Mouse (Mus musculus) spleen, adult 18-20 months (tissue): ENCODE measurements at regions not wholly inside any gene's neighbourhood (a gene's known extent, or its start where the extent isn't known, plus 50 kb on each side); places are given as distances from the start of the nearest gene placed in this dataset.

Source experiments
- DNase-seq, 2 experiments: peaks; one replicate each; pipeline ENCODE4 v3.0.0; 2022; ENCODE audit warnings: mixed read lengths in 2 of 2

GRCm38 (mm10) chr3:130935926-130936315, 174.3 kb upstream of the Lef1 start:
- no peak for DNase-seq

DNA sequence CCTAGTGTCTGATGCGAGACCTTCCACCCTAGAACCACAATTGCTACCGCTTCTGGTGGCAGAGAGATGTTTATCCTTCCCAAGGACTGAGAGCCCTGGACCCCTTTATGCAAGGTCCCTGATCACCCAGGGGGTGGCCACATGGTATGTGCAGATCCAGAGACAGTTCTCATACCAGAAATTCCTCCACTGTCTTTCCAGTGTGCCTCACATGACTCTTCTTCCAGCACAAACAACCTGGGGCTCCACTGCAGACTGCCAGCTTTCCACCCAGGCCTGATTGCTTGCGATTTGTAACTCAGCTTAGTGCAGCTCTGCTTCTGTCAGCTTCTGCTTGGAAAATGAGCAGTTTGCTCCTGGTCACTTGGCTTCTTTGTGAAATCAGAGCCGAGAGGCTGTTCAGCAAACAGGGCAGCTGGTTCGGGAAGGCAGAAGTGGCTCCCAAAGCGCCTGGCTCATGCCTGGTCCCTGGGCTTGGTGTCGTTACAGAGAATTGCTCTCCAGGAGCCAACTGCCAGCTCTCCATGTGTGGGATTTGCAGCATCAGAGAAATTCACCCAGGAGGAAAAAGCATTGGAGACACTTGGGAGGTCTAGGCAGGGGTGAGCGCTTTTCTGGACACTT, 174.9 kb upstream of the Lef1 start:
- DNase-seq, result no peak

GRCm38 (mm10) chr3:130932723-130933122, 177.5 kb upstream of the Lef1 start:
- DNase-seq, result no peak

DNA sequence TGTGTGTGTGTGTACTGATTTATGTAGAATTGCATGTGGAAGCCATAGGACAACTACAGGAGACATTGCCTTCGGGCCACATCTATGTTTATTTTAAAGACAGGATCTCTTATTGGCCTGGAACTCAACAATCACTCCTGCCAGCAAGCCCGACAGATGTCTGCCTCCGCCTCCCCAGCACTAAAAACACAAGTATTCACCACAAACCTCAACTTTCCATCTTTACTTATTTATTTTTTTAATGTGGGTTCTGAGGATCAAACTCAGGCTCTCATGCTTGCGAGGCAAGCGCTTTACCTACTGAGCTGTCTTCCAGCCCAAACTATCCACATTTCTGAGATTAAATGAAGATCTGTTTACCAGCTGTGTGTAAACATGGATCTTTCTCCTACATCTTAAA, 178.0 kb upstream of the Lef1 start:
- no peak for DNase-seq

GRCm38 (mm10) chr3:130925000-130925399, 185.3 kb upstream of the Lef1 start:
- no peak for DNase-seq

DNA sequence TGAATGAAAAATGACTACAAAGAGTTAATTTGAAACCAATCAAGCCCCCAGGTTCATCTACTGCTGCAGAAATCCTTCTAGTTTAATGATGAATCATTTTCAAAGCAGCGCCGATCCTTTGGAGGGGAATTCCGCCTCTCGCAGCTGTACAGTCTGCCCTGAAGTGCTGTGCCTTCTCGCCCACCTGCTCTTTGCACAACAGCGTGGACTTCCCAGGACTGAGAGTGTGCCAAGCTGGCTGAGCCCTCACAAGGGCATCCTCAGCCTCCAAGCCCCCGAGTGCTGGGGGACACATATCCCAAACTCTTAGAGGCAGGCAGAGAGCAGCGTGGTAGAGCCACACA, 186.7 kb upstream of the Lef1 start:
- DNase-seq, result no peak

DNA sequence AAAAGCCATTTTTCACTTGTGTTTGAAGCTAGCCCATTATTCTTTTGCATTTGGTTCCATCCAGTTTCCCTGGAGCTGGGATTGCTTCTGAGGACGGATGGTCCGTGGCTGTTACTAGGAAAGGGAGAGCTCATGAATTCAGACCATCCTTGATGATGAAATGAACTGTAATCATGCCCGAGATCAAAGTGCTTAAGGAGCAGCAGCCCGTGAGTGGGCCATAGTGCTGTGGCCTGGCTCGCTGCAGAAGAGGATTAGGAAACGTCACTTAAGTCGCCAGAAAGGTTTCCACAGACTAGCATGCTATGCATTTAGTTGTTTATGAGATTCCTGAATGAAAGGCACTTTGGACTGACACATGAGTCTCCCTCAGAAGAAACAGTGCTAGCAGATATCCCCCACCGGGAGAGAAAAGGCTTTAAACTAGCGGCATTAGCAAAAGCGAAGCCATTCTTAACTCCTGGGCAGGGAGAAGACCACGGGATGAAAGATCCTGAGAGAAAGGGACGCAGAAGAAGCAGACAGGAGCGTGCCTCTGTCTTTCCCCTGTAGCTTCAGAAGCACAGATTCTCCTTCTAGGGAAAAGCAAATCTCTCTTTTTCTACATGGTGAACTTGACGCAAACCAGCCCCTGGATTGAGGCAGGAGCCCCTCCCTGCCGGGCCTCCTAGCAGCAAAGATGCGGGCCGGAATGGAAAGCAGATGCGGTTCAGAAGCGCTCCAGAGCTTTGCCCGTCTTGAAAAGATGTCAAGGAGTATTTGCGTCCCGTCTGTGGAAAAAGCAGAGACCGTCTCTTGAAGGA, 187.3 kb upstream of the Lef1 start:
- no peak for DNase-seq

- DNase-seq, result no peak
Observed at GRCm38 (mm10) chr3:130921621-130922245, 188.5 kb upstream of the Lef1 start.

DNA sequence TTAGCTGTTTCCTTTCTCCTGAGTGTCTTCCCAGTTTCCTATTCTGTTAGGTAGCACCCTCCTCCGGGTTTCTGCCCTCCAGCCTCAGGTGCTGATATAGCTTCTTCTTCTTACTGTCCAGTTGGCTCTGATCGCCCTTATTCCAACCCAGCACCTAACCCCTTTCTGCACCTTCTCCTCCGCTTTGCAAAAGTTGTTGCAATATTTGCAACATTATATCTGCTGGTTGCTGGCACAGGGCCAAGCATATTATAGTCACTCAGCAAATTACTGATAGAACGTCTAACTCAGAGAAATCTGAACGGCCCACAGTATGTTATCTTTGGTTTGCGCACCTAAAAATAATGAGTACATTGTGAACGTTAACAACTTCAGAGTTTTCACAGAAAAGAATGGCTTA, 183.6 kb upstream of the Rpl34 start:
- DNase-seq, result no peak

- no peak for DNase-seq
Observed at GRCm38 (mm10) chr3:130905101-130905500, 174.9 kb upstream of the Rpl34 start.

GRCm38 (mm10) chr3:130903329-130903728, 173.1 kb upstream of the Rpl34 start:
- no peak for DNase-seq

- DNase-seq, result no peak
Observed at GRCm38 (mm10) chr3:130902376-130902775, 172.2 kb upstream of the Rpl34 start.

- DNase-seq, result no peak
Observed at GRCm38 (mm10) chr3:130901343-130901742, 171.1 kb upstream of the Rpl34 start.

DNA sequence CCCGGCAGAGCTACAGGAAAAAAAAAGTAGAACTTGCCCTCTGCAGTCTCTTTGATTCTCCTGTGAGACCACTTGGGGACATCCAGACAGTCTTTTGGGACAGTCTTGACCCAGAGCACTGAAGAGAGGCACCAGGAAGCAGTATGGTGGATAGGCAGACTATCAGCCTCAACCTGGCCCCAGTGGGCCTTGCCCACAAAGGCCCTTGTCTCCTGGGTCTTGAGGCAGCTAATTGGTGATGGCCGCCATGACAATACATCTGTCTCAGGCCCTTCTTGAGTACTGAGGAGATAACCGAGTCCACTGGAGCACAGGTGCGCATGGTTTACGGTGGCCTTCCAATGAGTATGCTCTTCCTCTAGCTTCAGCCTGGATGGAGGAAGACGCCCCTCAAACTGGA, 170.6 kb upstream of the Rpl34 start:
- no peak for DNase-seq

GRCm38 (mm10) chr3:130900054-130900840, 170.0 kb upstream of the Rpl34 start:
- peak in 1 of 2 experiments; percentile 32 for DNase-seq

- no peak for DNase-seq
Observed at GRCm38 (mm10) chr3:130894168-130894814, 164.1 kb upstream of the Rpl34 start.

DNA sequence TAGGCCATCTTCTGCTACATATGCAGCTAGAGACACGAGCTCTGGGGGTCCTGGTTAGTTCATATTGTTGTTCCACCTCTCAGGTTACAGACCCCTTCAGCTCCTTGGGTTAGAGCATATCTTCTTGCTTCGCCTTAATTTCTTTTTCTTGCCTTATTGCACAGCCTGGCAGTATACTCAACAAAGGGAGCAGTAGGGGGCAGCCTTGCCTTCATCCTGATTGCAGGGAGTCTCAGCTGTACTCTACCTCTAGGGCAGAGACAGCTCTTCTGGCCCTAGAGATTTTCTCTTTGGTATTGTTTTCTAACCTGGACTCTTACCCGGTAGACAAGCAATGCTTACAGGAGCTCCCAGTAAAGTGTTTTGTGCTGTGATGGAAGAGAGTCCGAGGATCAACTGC, 161.1 kb upstream of the Rpl34 start:
- peak in 1 of 2 experiments; percentile 10 for DNase-seq

DNA sequence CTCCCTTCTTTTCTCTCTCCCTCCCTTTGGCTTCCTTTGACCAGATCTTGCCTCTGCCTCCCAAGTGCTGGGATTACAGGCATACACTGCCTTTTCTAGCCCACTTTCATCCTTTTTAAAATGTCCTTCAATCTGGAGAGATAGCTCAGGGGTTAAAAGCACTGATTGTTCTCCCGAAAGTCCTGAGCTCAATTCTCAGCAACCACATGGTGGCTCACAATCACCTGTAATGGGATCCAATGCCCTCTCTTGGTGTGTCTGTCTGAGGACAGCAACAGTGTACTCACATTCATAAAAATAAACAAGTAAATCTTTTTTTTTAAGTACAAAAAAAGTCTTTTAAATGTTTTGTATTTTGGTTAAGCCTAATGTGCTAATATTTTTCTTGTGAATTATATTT, 158.4 kb upstream of the Rpl34 start:
- DNase-seq, result no peak

DNA sequence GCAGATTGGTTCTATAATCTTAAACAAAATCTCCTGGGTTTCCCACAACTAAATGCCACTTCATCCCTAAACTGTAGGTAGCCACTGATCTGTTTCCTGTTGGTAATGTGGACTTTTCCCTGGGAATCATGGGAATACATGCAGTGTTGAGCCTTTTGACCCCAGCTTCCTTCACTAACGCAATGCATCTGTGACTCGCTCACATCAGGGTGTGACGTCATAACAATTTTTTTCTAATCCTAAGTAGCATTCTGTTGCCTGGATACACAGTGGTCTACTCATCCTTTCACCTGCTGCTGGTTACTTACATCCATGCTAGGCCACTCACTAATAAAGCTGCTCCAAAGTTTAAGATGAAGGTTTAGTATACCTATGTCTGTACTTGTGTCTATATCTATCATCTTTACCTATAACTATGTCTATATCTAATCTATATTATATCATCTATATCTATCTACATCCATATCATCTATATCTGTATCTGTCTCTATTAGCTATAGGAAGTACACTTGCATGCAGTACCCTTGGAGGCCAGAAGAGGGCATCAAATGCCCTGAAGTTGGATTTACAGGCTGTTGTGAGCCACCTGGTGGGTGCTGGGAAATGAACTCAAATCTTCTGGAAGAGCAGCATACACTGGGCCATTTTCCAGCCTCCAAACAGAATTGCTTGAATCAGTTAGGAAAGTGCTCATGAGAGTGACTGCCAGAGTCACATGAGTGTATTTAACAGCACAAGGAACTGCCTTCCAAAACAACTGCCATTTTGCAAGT, 157.5 kb upstream of the Rpl34 start:
- DNase-seq, result peak; percentile 25 to 60

- no peak for DNase-seq
Observed at GRCm38 (mm10) chr3:130885974-130886373, 155.8 kb upstream of the Rpl34 start.

GRCm38 (mm10) chr3:130884393-130884792, 154.2 kb upstream of the Rpl34 start:
- DNase-seq, result no peak

GRCm38 (mm10) chr3:130883928-130884327, 153.7 kb upstream of the Rpl34 start:
- no peak for DNase-seq
